Mouse (Mus musculus) embryonic facial prominence, embryonic 11.5 days (tissue): ENCODE measurements around the gene Kdm4b. TPM values are rescaled to one million over a fixed set of nuclear protein-coding genes. Genes with fewer than 3 reads are reported as not detected.

Source experiments
- ATAC-seq: fragments of 200-750 bp; cut with Nextera tagmentation; replicated peaks from 2 replicates; pipeline ENCODE4 v1.8.0; 2017; ENCODE audit warnings: low read depth; ENCODE audit not compliant: insufficient number of reproducible peaks, low FRiP score, low TSS enrichment
- DNase-seq: peaks from one replicate; pipeline ENCODE4 v3.0.0-alpha.2; 2015; ENCODE audit warnings: low spot score
- H3K27ac ChIP-seq: fragments of 300-500 bp; sonication (generic); replicated peaks from 2 replicates; pipeline ENCODE4 v1.5.1; 2014; ENCODE audit warnings: mild to moderate bottlenecking, low read depth, low read length, control low read depth
- H3K27me3 ChIP-seq: fragments of 300-500 bp; sonication (generic); 2 replicates; pipeline ENCODE4 v1.6.1; 2014; ENCODE audit warnings: mild to moderate bottlenecking, low read length, moderate library complexity, mixed read lengths; ENCODE audit not compliant: control insufficient read depth, insufficient read depth
- H3K36me3 ChIP-seq: fragments of 300-500 bp; sonication (generic); replicated peaks from 2 replicates; pipeline ENCODE4 v1.6.1; 2014; ENCODE audit warnings: low read depth, mild to moderate bottlenecking, low read length, moderate library complexity, mixed read lengths; ENCODE audit not compliant: control insufficient read depth, insufficient read depth
- H3K4me1 ChIP-seq: fragments of 300-500 bp; sonication (generic); 2 replicates; pipeline ENCODE4 v1.6.1; 2014; ENCODE audit warnings: low read length, mixed read lengths; ENCODE audit not compliant: control insufficient read depth, insufficient read depth
- H3K4me2 ChIP-seq: fragments of 300-500 bp; sonication (generic); 2 replicates; pipeline ENCODE4 v1.6.1; 2014; ENCODE audit warnings: low read depth, mild to moderate bottlenecking, control low read depth, low read length, moderate library complexity
- H3K4me3 ChIP-seq: fragments of 300-500 bp; sonication (generic); 2 replicates; pipeline ENCODE4 v1.5.1; 2014; ENCODE audit warnings: low read depth, low read length, control low read depth
- H3K9ac ChIP-seq: fragments of 300-500 bp; sonication (generic); replicated peaks from 2 replicates; pipeline ENCODE4 v1.6.1; 2014; ENCODE audit warnings: mild to moderate bottlenecking, control low read depth, low read length
- H3K9me3 ChIP-seq: fragments of 300-500 bp; sonication (generic); replicated peaks from 2 replicates; pipeline ENCODE4 v1.6.1; 2016; ENCODE audit warnings: mild to moderate bottlenecking, low read length, inconsistent platforms, mixed read lengths; ENCODE audit not compliant: control insufficient read depth
- WGBS: fragments of 180-500 bp; shearing (Covaris S2); extraction: QIAGEN DNeasy Blood & Tissue Kit; methylation state at CpG from one replicate; pipeline ENCODE4 v1.1.7; 2014; 5-methylcytosine and 5-hydroxymethylcytosine counted together
- polyA plus RNA-seq: library from polyadenylated mRNA; unstranded; fragments of >200 nt; fragmentation: Nextera tagmentation; extraction: Ambion mirVana; gene quantifications from 2 replicates; pipeline ENCODE4 v1.2.1, GENCODE M21; 2014

The Kdm4b gene
- polyA plus RNA-seq, 1 experiment from 2014 or later: 28.2 TPM

DNA sequence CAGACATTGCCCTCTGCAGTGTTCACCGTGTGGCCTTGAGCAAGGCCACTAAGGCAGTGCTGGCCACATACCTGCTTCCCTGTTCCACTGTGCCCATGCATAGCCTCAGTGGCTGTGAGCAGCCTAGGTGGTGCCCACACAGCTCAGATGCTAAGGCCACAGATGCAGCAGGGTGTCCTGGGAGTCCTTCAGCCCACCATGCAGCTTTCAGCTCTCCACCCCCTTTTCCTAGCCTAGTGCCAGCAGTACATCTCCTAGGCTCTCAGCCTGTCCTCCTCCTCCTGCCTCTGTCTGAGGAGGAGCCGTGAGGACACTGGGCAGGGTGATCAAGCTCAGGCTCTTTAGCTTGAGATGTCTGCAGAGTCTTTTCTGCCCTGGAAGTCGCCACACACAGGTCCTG is 44.2 kb downstream of the Kdm4b start:
- WGBS: 93% methylated on average over 3 of the region's 3 CpGs
- no peak overlapping the region for H3K9ac ChIP-seq

DNA sequence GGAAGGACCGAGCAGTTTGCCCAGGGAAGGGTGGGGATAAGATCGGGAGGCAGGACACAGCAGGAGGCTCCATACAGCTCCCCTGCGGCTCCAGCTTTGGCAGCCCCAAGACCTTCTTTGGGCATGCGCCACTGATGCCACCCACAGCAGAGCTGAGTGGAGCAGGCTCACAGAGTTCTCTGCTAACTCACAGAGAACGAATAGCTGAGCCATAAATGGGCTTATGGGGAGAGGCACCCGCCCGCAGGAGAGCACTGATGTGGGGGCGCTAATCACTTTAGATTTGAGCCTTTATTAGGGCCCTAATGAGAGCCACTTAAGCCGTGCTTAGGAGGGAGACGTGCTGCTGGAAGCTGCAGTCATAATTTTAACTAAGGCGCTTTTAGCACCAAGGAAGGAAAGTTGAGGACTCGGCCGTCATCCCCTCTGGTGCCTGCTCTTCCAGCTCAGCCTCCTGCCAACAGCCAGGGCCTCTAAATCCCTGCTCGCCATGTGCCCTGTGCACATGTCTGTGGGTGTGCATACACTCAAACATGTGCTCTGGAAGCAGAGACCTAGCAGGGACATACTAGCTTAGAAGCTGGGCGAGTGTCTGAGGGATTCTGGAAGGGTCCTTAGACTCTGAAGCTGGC is 45.3 kb downstream of the Kdm4b start:
- Histone ChIP-seq H3K36me3 (peaks cover 2% of the 10 kb centered on the region), H3K4me2 (no peak overlapping the region), H3K9me3 (no peaks in the 10 kb centered on the region), H3K4me1 (no peaks in the 10 kb centered on the region), H3K27ac (no peak overlapping the region), H3K9ac (no peak overlapping the region), H3K4me3 (no peak overlapping the region), H3K27me3 (no peaks in the 10 kb centered on the region)
- 87% methylated on average over 15 of the region's 15 CpGs for WGBS
- DNase-seq (no peak), ATAC-seq (no peak)

More for the DNA sequence above, 44.2 kb downstream of the Kdm4b start:
- ATAC-seq (no peak), DNase-seq (no peak)
- H3K4me2 ChIP-seq: no peak overlapping the region
- no peak overlapping the region for H3K4me3 ChIP-seq
- no peaks in the 10 kb centered on the region for H3K4me1 ChIP-seq
- no peaks in the 10 kb centered on the region for H3K27me3 ChIP-seq
- H3K36me3 ChIP-seq: peaks cover 2% of the 10 kb centered on the region
- no peaks in the 10 kb centered on the region for H3K9me3 ChIP-seq
- H3K27ac ChIP-seq: no peak overlapping the region

GRCm38 (mm10) chr17:56372109-56372508 is 46.2 kb downstream of the Kdm4b start:
- DNase-seq (no peak), ATAC-seq (no peak)
- WGBS: 73% methylated on average over 4 of the region's 4 CpGs
- peaks cover 2% of the 10 kb centered on the region for H3K36me3 ChIP-seq
- H3K4me3 ChIP-seq: no peak overlapping the region
- H3K9ac ChIP-seq: no peak overlapping the region
- H3K27ac ChIP-seq: no peak overlapping the region
- no peaks in the 10 kb centered on the region for H3K27me3 ChIP-seq
- H3K9me3 ChIP-seq: no peaks in the 10 kb centered on the region
- H3K4me1 ChIP-seq: no peaks in the 10 kb centered on the region
- no peak overlapping the region for H3K4me2 ChIP-seq

- Histone ChIP-seq H3K9ac (no peak overlapping the region), H3K9me3 (no peaks in the 10 kb centered on the region), H3K4me3 (no peak overlapping the region), H3K36me3 (peaks cover 2% of the 10 kb centered on the region), H3K27me3 (no peaks in the 10 kb centered on the region), H3K4me1 (no peaks in the 10 kb centered on the region), H3K27ac (no peak overlapping the region), H3K4me2 (no peak overlapping the region)
- ATAC-seq (no peak; the same call in 1 of the 2 replicates), DNase-seq (no peak)
- 81% methylated on average over 17 of the region's 17 CpGs for WGBS
Observed at GRCm38 (mm10) chr17:56373136-56374034, 47.5 kb downstream of the Kdm4b start.

DNA sequence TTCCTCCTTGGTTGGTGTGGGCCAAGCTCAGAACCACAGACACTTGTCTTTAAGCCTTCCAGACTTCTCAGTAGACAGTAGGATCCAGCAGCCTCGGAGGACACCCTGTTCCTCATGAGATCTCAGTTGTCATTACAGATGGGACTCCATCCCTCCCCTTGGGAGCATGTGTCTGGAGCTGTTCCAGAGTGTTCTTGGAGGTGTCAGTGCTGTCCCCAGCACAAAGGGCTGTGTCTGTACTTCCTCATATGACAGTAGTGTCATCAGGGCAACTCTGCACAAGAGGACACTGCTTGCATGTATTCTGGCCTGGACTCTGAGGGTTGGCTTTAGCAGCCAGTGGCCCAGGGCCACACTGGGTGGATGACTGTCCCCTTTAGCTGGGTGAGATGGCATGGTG is 49.0 kb downstream of the Kdm4b start:
- Histone ChIP-seq H3K4me2 (no peak overlapping the region), H3K4me3 (no peak overlapping the region), H3K9me3 (no peaks in the 10 kb centered on the region), H3K36me3 (no peaks in the 10 kb centered on the region; the same call in none of the 2 replicates), H3K27me3 (no peaks in the 10 kb centered on the region), H3K4me1 (no peaks in the 10 kb centered on the region), H3K9ac (no peak overlapping the region), H3K27ac (no peak overlapping the region)
- 76% methylated on average over 1 of the region's 1 CpGs for WGBS
- ATAC-seq: no peak
- DNase-seq: no peak

- WGBS: 85% methylated on average over 6 of the region's 6 CpGs
- H3K36me3 ChIP-seq: no peaks in the 10 kb centered on the region; the same call in none of the 2 replicates
- H3K9me3 ChIP-seq: no peaks in the 10 kb centered on the region
- no peak for ATAC-seq
- H3K9ac ChIP-seq: no peak overlapping the region
- no peak for DNase-seq
- H3K4me1 ChIP-seq: no peaks in the 10 kb centered on the region
- H3K27ac ChIP-seq: no peak overlapping the region
- H3K4me3 ChIP-seq: no peak overlapping the region
- no peak overlapping the region for H3K4me2 ChIP-seq
- no peaks in the 10 kb centered on the region for H3K27me3 ChIP-seq
Observed at GRCm38 (mm10) chr17:56379281-56379834, 53.5 kb downstream of the Kdm4b start.

- Histone ChIP-seq H3K36me3 (peaks cover 2% of the 10 kb centered on the region), H3K27me3 (no peaks in the 10 kb centered on the region)
- 83% methylated on average over 6 of the region's 6 CpGs for WGBS
Observed at GRCm38 (mm10) chr17:56380286-56380685, 54.4 kb downstream of the Kdm4b start.

GRCm38 (mm10) chr17:56381183-56381582 is 55.3 kb downstream of the Kdm4b start:
- Histone ChIP-seq H3K4me1 (no peaks in the 10 kb centered on the region), H3K4me3 (no peak overlapping the region), H3K4me2 (no peak overlapping the region), H3K9me3 (no peaks in the 10 kb centered on the region), H3K36me3 (peaks cover 2% of the 10 kb centered on the region), H3K27ac (no peak overlapping the region), H3K9ac (no peak overlapping the region), H3K27me3 (no peaks in the 10 kb centered on the region)
- DNase-seq (no peak), ATAC-seq (no peak)
- WGBS: 89% methylated on average over 5 of the region's 5 CpGs

More at GRCm38 (mm10) chr17:56380286-56380685, 54.4 kb downstream of the Kdm4b start:
- ATAC-seq: no peak
- H3K4me1 ChIP-seq: no peaks in the 10 kb centered on the region
- no peak overlapping the region for H3K27ac ChIP-seq
- no peak overlapping the region for H3K9ac ChIP-seq
- DNase-seq: no peak
- H3K4me3 ChIP-seq: no peak overlapping the region
- H3K4me2 ChIP-seq: no peak overlapping the region
- H3K9me3 ChIP-seq: no peaks in the 10 kb centered on the region
